Mouse (Mus musculus): ENCODE measurements around the gene Nob1. TPM values are rescaled to one million over a fixed set of nuclear protein-coding genes. Genes with fewer than 3 reads are reported as not detected.

The Nob1 gene
- polyA plus RNA-seq (2014; fragmentation: Nextera tagmentation; extraction: Ambion mirVana), result 94.9 and 103 TPM in 2 replicates

GRCm38 (mm10) chr8:107424597-107425229, at the start of gene Nob1:
Gene Nob1, minus strand, starts transcription at chr8:107425051.
- ATAC-seq (ENCODE audit: insufficient number of reproducible peaks, low FRiP score, low TSS enrichment, low read depth), result peak; percentile 96

GRCm38 (mm10) chr8:107473369-107473768, 48.5 kb upstream of the Nob1 start:
- Histone ChIP-seq H3K4me2 (ENCODE audit: low read depth, severe bottlenecking) (no peak overlapping the region), H3K9me3 (ENCODE audit: control insufficient read depth, low read length) (no peaks in the 10 kb centered on the region), H3K4me1 (ENCODE audit: control insufficient read depth, insufficient read depth, low read length) (peaks cover 15% of the 10 kb centered on the region), H3K27me3 (ENCODE audit: control insufficient read depth, insufficient read depth, low read length) (no peaks in the 10 kb centered on the region), H3K4me3 (ENCODE audit: low read depth, low read length) (no peak overlapping the region), H3K36me3 (ENCODE audit: control insufficient read depth, insufficient read depth, low read length) (no peaks in the 10 kb centered on the region), H3K27ac (replicated peaks; ENCODE audit: low read depth, low read length) (peak overlapping the region; percentile 95), H3K9ac (ENCODE audit: low read length) (no peak overlapping the region)
- no peak for ATAC-seq (ENCODE audit: insufficient number of reproducible peaks, low FRiP score, low TSS enrichment, low read depth)
- DNase-seq (ENCODE audit: low spot score), result no peak
- WGBS, result 91% methylated on average over 4 of the region's 4 CpGs

More at GRCm38 (mm10) chr8:107424597-107425229, at the start of gene Nob1:
- peak; percentile 98 for DNase-seq (ENCODE audit: low spot score)
- under 1% methylated on average over 50 of the region's 50 CpGs for WGBS
- peaks cover 11% of the 10 kb centered on the region for H3K36me3 ChIP-seq (ENCODE audit: control insufficient read depth, insufficient read depth, low read length)
- no peaks in the 10 kb centered on the region for H3K27me3 ChIP-seq (ENCODE audit: control insufficient read depth, insufficient read depth, low read length)
- peaks cover 3% of the 10 kb centered on the region; the same call in 1 of the 2 replicates for H3K4me1 ChIP-seq (ENCODE audit: control insufficient read depth, insufficient read depth, low read length)
- H3K27ac ChIP-seq (replicated peaks; ENCODE audit: low read depth, low read length), result 0 out of 2 replicates have a peak within 1 kb of the TSS, but pooled peaks have one; percentile 36
- H3K4me2 ChIP-seq (ENCODE audit: low read depth, severe bottlenecking), result peak within 1 kb of the TSS; percentile 60
- peak within 1 kb of the TSS; percentile 82 for H3K4me3 ChIP-seq (ENCODE audit: low read depth, low read length)
- peak within 1 kb of the TSS; percentile 89 for H3K9ac ChIP-seq (ENCODE audit: low read length)
- H3K9me3 ChIP-seq (ENCODE audit: control insufficient read depth, low read length), result no peaks in the 10 kb centered on the region

GRCm38 (mm10) chr8:107472403-107473100, 47.7 kb upstream of the Nob1 start:
- peak overlapping the region; percentile 45; the same call in 1 of the 2 replicates for H3K9ac ChIP-seq (ENCODE audit: low read length)
- DNase-seq (ENCODE audit: low spot score) (peak; percentile 59), ATAC-seq (ENCODE audit: insufficient number of reproducible peaks, low FRiP score, low TSS enrichment, low read depth) (peak; percentile 82)
- WGBS, result 49% methylated on average over 10 of the region's 10 CpGs
- H3K27me3 ChIP-seq (ENCODE audit: control insufficient read depth, insufficient read depth, low read length), result no peaks in the 10 kb centered on the region
- no peak overlapping the region for H3K4me3 ChIP-seq (ENCODE audit: low read depth, low read length)
- H3K27ac ChIP-seq (replicated peaks; ENCODE audit: low read depth, low read length), result peak overlapping the region; percentile 95
- no peaks in the 10 kb centered on the region for H3K36me3 ChIP-seq (ENCODE audit: control insufficient read depth, insufficient read depth, low read length)
- no peaks in the 10 kb centered on the region for H3K9me3 ChIP-seq (ENCODE audit: control insufficient read depth, low read length)
- peaks cover 16% of the 10 kb centered on the region for H3K4me1 ChIP-seq (ENCODE audit: control insufficient read depth, insufficient read depth, low read length)
- no peak overlapping the region for H3K4me2 ChIP-seq (ENCODE audit: low read depth, severe bottlenecking)

- Histone ChIP-seq H3K9ac (ENCODE audit: low read length) (no peak overlapping the region), H3K9me3 (ENCODE audit: control insufficient read depth, low read length) (no peaks in the 10 kb centered on the region; the same call in 1 of the 2 replicates), H3K36me3 (ENCODE audit: control insufficient read depth, insufficient read depth, low read length) (no peaks in the 10 kb centered on the region; the same call in 1 of the 2 replicates), H3K4me2 (ENCODE audit: low read depth, severe bottlenecking) (no peak overlapping the region), H3K4me1 (ENCODE audit: control insufficient read depth, insufficient read depth, low read length) (peaks cover 16% of the 10 kb centered on the region), H3K27ac (replicated peaks; ENCODE audit: low read depth, low read length) (no peak overlapping the region), H3K27me3 (ENCODE audit: control insufficient read depth, insufficient read depth, low read length) (no peaks in the 10 kb centered on the region), H3K4me3 (ENCODE audit: low read depth, low read length) (no peak overlapping the region)
- WGBS, result 76% methylated on average over 5 of the region's 5 CpGs
- no peak for ATAC-seq (ENCODE audit: insufficient number of reproducible peaks, low FRiP score, low TSS enrichment, low read depth)
- no peak for DNase-seq (ENCODE audit: low spot score)
Observed at GRCm38 (mm10) chr8:107470302-107470701, 45.5 kb upstream of the Nob1 start.

DNA sequence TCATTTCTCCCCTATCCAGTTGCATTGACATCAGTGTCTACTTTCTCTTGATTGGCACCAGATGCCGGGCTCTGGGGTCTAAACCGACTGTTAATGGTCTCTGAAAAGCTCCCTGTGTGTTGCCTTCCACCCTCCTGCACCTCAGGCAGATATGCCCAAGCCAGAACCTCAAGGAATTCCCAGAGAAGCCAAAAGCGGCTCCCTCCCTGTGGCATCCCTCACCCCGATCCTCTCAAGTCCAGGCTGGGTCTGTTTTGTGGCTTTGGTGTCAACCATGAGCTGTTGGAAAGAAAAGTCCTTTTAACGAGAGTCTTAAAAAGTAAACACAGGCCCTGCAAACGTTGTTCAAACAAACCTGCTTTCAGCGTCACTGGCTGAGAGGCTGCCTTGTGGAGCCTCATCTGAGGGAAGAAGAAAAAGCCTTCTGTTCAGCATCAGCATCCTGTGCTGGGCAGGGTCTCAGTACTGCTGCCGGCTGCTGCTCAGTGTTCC, 44.0 kb upstream of the Nob1 start:
- Histone ChIP-seq H3K4me3 (ENCODE audit: low read depth, low read length) (no peak overlapping the region), H3K9me3 (ENCODE audit: control insufficient read depth, low read length) (no peaks in the 10 kb centered on the region; the same call in 1 of the 2 replicates), H3K27me3 (ENCODE audit: control insufficient read depth, insufficient read depth, low read length) (no peaks in the 10 kb centered on the region), H3K4me1 (ENCODE audit: control insufficient read depth, insufficient read depth, low read length) (peaks cover 16% of the 10 kb centered on the region), H3K4me2 (ENCODE audit: low read depth, severe bottlenecking) (no peak overlapping the region), H3K27ac (replicated peaks; ENCODE audit: low read depth, low read length) (peak overlapping the region; percentile 96), H3K36me3 (ENCODE audit: control insufficient read depth, insufficient read depth, low read length) (no peaks in the 10 kb centered on the region; the same call in 1 of the 2 replicates), H3K9ac (ENCODE audit: low read length) (0 out of 2 replicates have a peak overlapping the region, but pooled peaks have one; percentile 8)
- 23% methylated on average over 8 of the region's 8 CpGs for WGBS
- ATAC-seq (ENCODE audit: insufficient number of reproducible peaks, low FRiP score, low TSS enrichment, low read depth) (no peak), DNase-seq (ENCODE audit: low spot score) (peak; percentile 78)

DNA sequence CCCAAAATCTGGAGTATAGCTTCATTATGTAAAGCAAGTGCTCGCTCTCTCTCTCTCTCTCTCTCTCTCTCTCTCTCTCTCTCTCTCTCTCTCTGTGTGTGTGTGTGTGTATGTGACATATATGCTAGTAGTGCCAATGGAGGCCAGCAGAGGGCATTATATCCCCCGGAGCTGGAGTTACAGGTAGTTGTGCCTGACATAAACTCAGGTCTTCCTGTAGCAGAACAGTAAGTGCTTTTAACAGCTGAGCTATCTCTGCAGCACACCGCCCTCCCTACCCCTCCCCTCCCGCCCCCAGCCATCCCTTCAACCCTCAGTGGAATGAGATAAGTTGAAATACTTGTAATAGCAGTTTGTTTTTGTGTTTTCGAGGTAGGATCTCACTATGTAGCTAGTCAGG, 41.8 kb upstream of the Nob1 start:
- no peak overlapping the region for H3K27ac ChIP-seq (replicated peaks; ENCODE audit: low read depth, low read length)
- no peak overlapping the region for H3K4me3 ChIP-seq (ENCODE audit: low read depth, low read length)
- ATAC-seq (ENCODE audit: insufficient number of reproducible peaks, low FRiP score, low TSS enrichment, low read depth) (no peak), DNase-seq (ENCODE audit: low spot score) (no peak)
- peaks cover 12% of the 10 kb centered on the region for H3K4me1 ChIP-seq (ENCODE audit: control insufficient read depth, insufficient read depth, low read length)
- H3K9ac ChIP-seq (ENCODE audit: low read length), result no peak overlapping the region
- no peaks in the 10 kb centered on the region; the same call in 1 of the 2 replicates for H3K36me3 ChIP-seq (ENCODE audit: control insufficient read depth, insufficient read depth, low read length)
- H3K27me3 ChIP-seq (ENCODE audit: control insufficient read depth, insufficient read depth, low read length), result no peaks in the 10 kb centered on the region
- H3K4me2 ChIP-seq (ENCODE audit: low read depth, severe bottlenecking), result no peak overlapping the region
- H3K9me3 ChIP-seq (ENCODE audit: control insufficient read depth, low read length), result no peaks in the 10 kb centered on the region; the same call in 1 of the 2 replicates
- WGBS, result 92% methylated on average over 5 of the region's 5 CpGs

- Histone ChIP-seq H3K36me3 (ENCODE audit: control insufficient read depth, insufficient read depth, low read length) (peaks cover 5% of the 10 kb centered on the region; the same call in 1 of the 2 replicates), H3K27me3 (ENCODE audit: control insufficient read depth, insufficient read depth, low read length) (no peaks in the 10 kb centered on the region), H3K4me3 (ENCODE audit: low read depth, low read length) (no peak overlapping the region), H3K4me2 (ENCODE audit: low read depth, severe bottlenecking) (no peak overlapping the region), H3K9ac (ENCODE audit: low read length) (no peak overlapping the region), H3K4me1 (ENCODE audit: control insufficient read depth, insufficient read depth, low read length) (peaks cover 11% of the 10 kb centered on the region), H3K9me3 (ENCODE audit: control insufficient read depth, low read length) (no peaks in the 10 kb centered on the region; the same call in 1 of the 2 replicates), H3K27ac (replicated peaks; ENCODE audit: low read depth, low read length) (peak overlapping the region; percentile 87)
- ATAC-seq (ENCODE audit: insufficient number of reproducible peaks, low FRiP score, low TSS enrichment, low read depth) (no peak), DNase-seq (ENCODE audit: low spot score) (no peak)
- 40% methylated on average over 3 of the region's 3 CpGs for WGBS
Observed at GRCm38 (mm10) chr8:107465332-107465990, 40.6 kb upstream of the Nob1 start.

- no peak for DNase-seq (ENCODE audit: low spot score)
- Histone ChIP-seq H3K36me3 (ENCODE audit: control insufficient read depth, insufficient read depth, low read length) (peaks cover 11% of the 10 kb centered on the region; the same call in 1 of the 2 replicates), H3K4me2 (ENCODE audit: low read depth, severe bottlenecking) (no peak overlapping the region), H3K27me3 (ENCODE audit: control insufficient read depth, insufficient read depth, low read length) (no peaks in the 10 kb centered on the region), H3K9me3 (ENCODE audit: control insufficient read depth, low read length) (no peaks in the 10 kb centered on the region; the same call in 1 of the 2 replicates), H3K27ac (replicated peaks; ENCODE audit: low read depth, low read length) (no peak overlapping the region), H3K9ac (ENCODE audit: low read length) (no peak overlapping the region), H3K4me3 (ENCODE audit: low read depth, low read length) (no peak overlapping the region), H3K4me1 (ENCODE audit: control insufficient read depth, insufficient read depth, low read length) (no peaks in the 10 kb centered on the region)
- 78% methylated on average over 5 of the region's 5 CpGs for WGBS
- ATAC-seq (ENCODE audit: insufficient number of reproducible peaks, low FRiP score, low TSS enrichment, low read depth), result no peak
Observed at GRCm38 (mm10) chr8:107462423-107462822, 37.6 kb upstream of the Nob1 start.
